Mouse (Mus musculus): ENCODE measurements at regions not wholly inside any gene's neighbourhood (a gene's known extent, or its start where the extent isn't known, plus 50 kb on each side); places are given as distances from the start of the nearest gene placed in this dataset.

GRCm38 (mm10) chr16:7892799-7893198 is 532.1 kb downstream of the Tmem114 start:
- in situ Hi-C loops (cut with MboI, MseI): no loop called here

- in situ Hi-C loops (cut with MboI, MseI): no loop called here
Measured at GRCm38 (mm10) chr16:7863406-7863805, 561.5 kb downstream of the Tmem114 start.

DNA sequence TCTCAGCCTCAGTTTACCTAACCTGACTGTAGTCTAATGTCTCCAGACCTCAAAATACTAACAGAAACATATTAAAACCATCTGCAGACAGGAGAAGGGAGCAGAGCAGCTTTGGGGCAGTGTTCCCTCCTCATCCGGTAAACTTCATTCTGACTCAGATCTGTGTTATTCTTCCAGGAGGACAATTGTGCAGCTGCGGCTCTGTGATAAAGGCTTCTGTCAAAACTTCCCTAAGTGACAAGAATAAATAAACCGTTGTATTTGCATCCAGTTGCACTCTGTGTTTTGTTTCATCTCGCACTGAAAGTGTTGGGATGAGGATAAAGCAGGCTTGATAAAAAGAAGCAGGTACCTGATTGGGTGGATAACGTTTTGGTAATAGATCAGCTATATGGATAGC is 585.8 kb downstream of the Tmem114 start:
- in situ Hi-C loops (cut with MboI, MseI): no loop called here

- in situ Hi-C loops (cut with MboI, MseI): no loop called here
Measured at GRCm38 (mm10) chr16:7831142-7831541, 593.8 kb downstream of the Tmem114 start.

GRCm38 (mm10) chr16:7829939-7830650 is 594.8 kb downstream of the Tmem114 start:
- in situ Hi-C loops (cut with MboI, MseI): no loop called here

DNA sequence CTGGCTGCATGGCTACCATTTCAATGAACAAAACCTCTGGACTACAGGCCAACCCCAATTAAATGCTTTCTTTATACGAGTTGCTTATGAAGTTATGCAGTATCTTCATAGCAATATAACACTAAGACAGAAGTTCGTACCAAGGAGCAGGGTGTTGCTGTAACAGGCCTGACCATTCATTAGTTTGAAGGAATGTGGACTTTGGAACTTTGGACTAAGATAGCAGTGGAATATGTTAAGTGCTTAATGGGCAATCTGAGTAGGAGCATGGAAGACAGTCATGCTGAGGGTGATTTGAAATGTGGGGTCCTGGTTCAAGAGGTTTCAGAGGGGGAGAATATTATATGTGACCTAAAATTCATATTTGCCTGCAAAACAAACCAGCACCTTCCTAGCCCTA is 623.8 kb downstream of the Tmem114 start:
- in situ Hi-C loops (cut with MboI, MseI): no loop called here

GRCm38 (mm10) chr16:7797176-7797786 is 627.7 kb downstream of the Tmem114 start:
- in situ Hi-C loops (cut with MboI, MseI): no loop called here

GRCm38 (mm10) chr16:7795561-7795960 is 629.4 kb downstream of the Tmem114 start:
- in situ Hi-C loops (cut with MboI, MseI): no loop called here

DNA sequence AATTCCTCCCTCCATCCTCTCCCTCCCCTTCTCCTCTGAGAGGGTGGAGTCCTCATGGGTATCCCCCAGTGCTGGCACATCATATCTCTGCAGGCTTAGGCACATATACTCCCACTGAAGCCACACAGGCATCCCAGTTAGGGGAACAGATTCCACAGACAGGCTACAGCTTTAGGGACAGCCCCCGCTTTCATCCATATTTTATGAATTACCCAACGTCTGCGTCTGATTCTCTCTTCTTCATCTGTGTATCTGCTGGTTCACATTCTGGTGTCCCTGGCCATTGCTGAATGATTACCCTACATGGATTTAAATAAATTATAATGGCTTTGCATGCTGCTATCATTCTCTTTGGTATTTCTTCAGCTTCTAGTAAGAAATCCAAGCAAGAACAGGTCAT is 632.4 kb downstream of the Tmem114 start:
- in situ Hi-C loops (cut with MboI, MseI): no loop called here

DNA sequence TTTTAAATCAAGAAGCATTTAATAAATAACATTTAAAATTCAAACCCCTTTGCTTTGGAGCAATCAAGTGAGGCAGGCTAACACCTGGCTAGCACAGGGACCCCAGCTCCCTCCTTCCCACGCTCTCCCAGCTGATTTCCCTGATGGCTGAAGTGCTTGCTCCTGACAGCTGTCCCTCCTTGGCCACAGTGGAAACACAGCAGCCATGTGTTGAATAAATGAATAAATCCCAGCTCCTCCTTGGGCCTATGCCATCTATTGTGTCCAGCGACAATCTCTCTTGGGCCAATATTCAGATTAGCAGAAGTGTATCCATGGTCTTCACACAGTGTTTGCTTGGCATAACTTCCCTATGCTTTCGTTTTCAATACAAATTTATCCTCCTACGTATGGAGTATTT is 634.7 kb downstream of the Tmem114 start:
- in situ Hi-C loops (cut with MboI, MseI): no loop called here

- in situ Hi-C loops (cut with MboI, MseI): no loop called here
Measured at GRCm38 (mm10) chr16:7788209-7788608, 636.7 kb downstream of the Tmem114 start.

GRCm38 (mm10) chr16:7781506-7781905 is 643.4 kb downstream of the Tmem114 start:
- in situ Hi-C loops (cut with MboI, MseI): no loop called here

DNA sequence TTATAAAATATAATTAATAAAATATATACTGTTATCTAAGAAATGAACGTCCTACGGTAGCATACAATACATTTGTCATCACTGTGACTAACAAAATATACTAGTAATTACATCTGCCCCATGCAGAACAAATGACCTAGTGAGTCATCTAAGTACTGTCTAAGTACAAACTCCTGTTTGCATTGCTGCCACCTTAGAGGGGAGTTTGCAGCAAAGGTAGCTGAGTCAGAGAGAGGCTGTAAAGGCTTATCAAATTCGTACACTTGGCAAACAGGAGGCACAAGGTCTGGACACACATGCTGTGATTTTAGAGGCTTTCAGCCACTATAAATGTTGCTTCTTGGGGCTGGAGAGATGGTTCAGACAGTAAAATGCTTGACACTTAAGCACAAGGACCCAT is 649.3 kb downstream of the Tmem114 start:
- in situ Hi-C loops (cut with MboI, MseI): no loop called here

- in situ Hi-C loops (cut with MboI, MseI): no loop called here
Measured at GRCm38 (mm10) chr16:7768433-7768832, 656.5 kb downstream of the Tmem114 start.

DNA sequence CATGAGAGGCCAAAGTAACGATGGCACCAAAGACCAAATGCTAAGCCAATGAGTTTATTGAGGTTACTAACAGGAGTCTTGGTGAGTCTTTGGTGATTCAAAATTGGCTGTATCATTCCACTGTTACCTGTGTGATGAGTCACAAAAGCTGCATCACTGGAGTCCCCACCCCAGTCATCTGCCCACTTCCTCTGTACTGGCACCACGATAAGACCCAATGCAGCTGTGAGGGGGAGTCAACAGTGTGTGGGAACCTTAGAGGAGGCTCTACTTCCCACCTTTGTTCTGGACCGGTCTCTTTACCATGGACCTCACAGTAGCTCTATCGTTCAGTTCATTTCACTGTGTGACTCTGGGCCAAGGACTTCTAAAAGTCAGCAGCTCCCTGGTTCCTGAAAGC is 657.2 kb downstream of the Tmem114 start:
- in situ Hi-C loops (cut with MboI, MseI): no loop called here

DNA sequence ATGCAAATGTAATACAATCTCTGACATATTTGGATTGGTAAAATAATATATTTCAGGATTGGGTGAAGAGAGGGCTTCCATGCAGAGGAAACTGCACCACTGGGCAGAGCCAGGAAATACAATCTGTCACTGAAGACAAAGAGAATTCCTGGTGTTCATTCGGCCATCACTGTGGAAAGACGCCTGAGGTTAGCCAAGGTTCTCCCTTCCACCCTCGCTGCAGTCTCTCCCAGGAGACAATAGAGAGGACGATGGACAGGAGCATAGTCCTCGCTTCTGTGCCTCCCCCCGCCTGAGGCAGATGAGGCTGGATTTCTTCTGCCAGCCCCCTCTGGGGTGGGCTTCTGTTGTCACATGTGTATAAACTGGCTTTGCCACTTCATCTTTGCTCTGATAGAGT is 660.6 kb downstream of the Tmem114 start:
- in situ Hi-C loops (cut with MboI, MseI): no loop called here

GRCm38 (mm10) chr16:7728186-7728585 is 696.8 kb downstream of the Tmem114 start:
- in situ Hi-C loops (cut with MboI, MseI): no loop called here

DNA sequence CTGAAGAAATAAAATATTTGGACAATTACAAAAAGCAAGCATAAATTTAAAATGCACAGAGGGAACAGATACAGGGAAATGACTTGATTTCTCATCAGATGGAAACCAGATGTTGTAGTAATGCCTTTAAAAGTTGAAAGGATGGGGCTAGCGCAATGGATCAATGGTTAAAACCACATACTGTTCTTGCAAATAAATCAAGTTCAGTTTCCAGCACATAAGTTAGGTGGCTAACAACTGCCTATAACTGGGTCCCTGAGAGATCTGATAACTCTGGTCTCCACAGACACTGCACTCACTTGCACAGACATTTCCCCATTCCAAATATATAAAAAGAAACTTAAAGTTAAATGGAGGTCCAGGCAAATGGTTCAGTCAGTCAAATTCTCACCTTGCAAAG is 699.7 kb downstream of the Tmem114 start:
- in situ Hi-C loops (cut with MboI, MseI): no loop called here

GRCm38 (mm10) chr16:7701471-7701870 is 723.5 kb downstream of the Tmem114 start:
- in situ Hi-C loops (cut with MboI, MseI): no loop called here

DNA sequence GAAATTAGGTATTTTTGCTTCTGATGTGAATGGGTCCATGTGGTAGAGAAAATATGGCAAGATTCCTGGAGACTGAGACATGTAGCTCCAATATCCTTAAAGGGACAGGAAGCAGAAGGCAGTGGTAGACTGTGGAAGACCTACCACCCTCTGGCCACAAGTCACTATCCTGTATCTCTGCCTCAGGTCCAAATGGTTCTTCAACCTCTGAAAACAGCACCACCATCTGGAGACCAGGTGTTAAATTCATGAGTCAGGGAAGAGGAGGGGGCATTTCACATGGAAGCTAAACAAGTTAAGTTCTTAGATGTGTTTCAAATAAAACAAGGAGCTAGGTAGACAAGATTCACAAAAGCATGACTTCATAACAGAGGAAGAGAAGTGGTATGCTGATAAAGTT is 739.5 kb downstream of the Tmem114 start:
- in situ Hi-C loops (cut with MboI, MseI): no loop called here

GRCm38 (mm10) chr16:7666096-7666495 is 758.8 kb downstream of the Tmem114 start:
- in situ Hi-C loops (cut with MboI, MseI): no loop called here

DNA sequence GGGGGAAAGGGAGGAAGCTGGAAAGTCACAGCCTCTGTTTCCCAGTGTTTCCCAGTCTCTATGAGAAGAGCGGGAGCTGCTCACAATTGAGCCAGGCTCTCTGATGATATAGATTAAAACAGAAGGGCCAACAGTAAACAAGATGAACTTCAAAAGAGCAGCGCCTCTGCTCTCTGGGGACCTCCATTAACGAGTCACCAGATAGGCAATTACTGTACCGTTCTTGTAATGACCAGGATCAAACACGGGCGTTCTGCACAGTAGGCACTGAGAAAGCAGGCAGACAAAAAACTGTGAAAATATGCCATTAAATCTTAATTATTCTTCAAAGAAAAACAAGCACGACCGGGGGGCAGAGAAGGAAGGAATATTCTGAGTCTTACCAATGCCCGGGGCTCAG is 766.8 kb downstream of the Tmem114 start:
- in situ Hi-C loops (cut with MboI, MseI): no loop called here

- in situ Hi-C loops (cut with MboI, MseI): no loop called here
Measured at GRCm38 (mm10) chr16:7654451-7654850, 770.5 kb downstream of the Tmem114 start.

All from T-helper 17 cell (primary cell).